Mouse (Mus musculus): ENCODE results near the gene Gbp2. TPM values are rescaled to one million over a fixed set of nuclear protein-coding genes. Genes with fewer than 3 reads are reported as not detected.

Gene Gbp2
- total RNA-seq (2023): 10 to 100 TPM; 21.7 to 24.8 TPM

DNA sequence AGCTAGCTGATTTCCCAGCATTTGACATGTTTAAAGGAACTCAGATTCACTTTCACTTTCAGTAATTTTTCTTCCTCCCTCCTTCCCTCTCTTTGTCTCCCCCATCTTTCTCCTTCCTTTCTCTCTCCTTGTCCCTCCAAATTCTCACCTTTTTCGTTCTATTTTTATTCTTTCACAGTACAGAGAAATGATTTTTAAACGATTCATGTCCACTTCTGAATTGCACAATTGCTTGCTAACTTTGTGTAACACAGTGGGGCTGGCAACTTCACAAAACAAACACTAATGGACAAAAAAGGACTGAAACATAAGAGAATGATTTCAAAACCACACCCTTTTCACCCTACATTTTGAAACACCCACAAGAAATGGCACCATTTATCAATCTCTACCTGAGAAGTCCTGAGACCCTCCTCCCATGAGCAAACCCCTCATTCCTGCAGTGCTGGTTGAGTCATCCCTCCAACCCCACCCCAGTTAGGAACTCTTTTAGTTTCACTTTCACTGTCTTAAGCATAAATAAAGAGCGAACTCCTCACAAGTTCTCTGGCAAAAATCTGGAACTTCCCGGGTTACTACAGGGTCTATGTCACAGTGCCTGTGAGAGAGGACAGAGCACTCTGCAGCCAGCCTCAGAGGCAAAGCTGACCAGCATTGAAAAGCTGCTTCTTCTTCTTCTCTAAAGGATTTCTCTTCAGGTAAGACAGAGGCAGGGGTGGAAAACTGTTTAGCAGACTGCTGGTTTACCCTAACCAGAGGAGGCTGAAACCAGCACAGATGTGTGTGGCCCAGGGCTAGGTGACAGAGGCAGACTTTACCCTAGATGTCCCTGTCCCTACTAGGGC, at the start of gene Gbp2:
Gene Gbp2 (plus strand): TSS at position 492 of the 845 bp plus-strand sequence.

DNA sequence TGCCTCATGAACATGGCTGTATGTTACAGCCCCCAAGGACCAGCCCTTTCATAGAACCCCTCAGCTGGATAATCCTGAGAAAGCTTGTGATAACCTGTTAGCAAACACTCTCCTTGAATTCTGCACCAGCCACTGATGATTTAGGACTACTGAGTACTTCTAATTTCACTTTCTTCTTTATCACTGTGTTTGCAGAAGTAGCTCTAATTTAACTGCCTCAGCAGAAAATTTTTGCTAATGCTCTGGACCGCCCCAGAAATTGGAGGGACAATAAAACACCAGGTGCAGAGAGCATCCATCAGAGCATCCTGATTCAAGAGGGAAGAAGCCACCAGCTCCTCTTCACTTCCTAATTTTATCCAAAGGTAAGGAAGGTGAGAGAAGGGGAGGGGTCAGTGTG, 25.9 kb upstream of the Gbp2 start, which contains the start of gene Gbp2b:
Gene Gbp2b (plus strand): TSS at position 301 of the 400 bp plus-strand sequence.

Other genes with a start within 250 kb of the Gbp2 start
- gene Pdlim5, start 224.9 kb upstream of the Gbp2 start, total RNA-seq (2023): 100 to 1,000 TPM; 109 to 116 TPM
- 10 to 100 TPM; 23.4 to 24.3 TPM for gene Gbp5, start 126.6 kb upstream of the Gbp2 start, total RNA-seq (2023)
- 10 to 100 TPM; 10.9 to 14.5 TPM for gene Gbp7, start 90.3 kb upstream of the Gbp2 start, total RNA-seq (2023)
- gene Gbp3, start 60.6 kb upstream of the Gbp2 start, total RNA-seq (2023): 10 to 100 TPM; 29.8 to 31.2 TPM
- gene Gbp2b, start 25.8 kb upstream of the Gbp2 start, total RNA-seq (2023): 1 to 10 TPM; 1.1 to 1.7 TPM
- gene Kyat3, start 80.4 kb downstream of the Gbp2 start, total RNA-seq (2023): 1 to 10 TPM; 5.5 to 6.8 TPM
- gene Gtf2b, start 144.4 kb downstream of the Gbp2 start, total RNA-seq (2023): 10 to 100 TPM; 71.9 to 76.9 TPM